Mouse (Mus musculus) cerebellum, adult (tissue): ENCODE data around the gene 4921509C19Rik.
A peak's percentile ranks its signal among the peaks of the same experiment; 100 is the strongest.
"Not testable (repeated sequence)": the region's sequence is repeated elsewhere in the genome, so short reads cannot be mapped to it uniquely, and the experiment has no call there.

Experiments used
- ATAC-seq: cut with Nextera tagmentation; 2 replicates; pipeline ENCODE4 v1.9.2; 2017; ENCODE audit warnings: mild to moderate bottlenecking, moderate library complexity, mixed read lengths; ENCODE audit not compliant: insufficient number of reproducible peaks, low FRiP score, low TSS enrichment

4921509C19Rik gene

DNA sequence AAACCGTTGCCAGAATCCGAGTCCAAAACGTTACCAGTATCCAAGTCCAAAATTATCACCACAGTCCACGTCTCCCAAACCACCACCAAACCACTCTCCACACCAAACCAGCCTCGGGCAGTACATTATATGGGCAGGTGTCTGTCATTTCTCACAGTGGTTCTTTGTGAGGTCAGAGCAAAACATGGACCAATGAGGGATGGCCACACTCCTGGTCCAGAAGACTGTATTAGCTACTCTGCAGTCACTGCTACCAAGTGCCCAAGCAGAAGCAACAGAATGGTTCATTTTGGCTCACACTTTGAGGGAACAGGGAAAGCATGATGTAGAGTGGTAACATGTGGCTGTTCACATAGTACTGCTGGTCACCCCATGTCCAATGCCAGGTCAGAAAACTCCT is at the start of gene 4921509C19Rik:
Gene 4921509C19Rik, minus strand, starts transcription at position 101 of the 400 bp plus-strand sequence.
- not testable (repeated sequence) for ATAC-seq

- no peak for ATAC-seq
Observed at GRCm38 (mm10) chr2:151525520-151525919, 49.6 kb upstream of the 4921509C19Rik start.

DNA sequence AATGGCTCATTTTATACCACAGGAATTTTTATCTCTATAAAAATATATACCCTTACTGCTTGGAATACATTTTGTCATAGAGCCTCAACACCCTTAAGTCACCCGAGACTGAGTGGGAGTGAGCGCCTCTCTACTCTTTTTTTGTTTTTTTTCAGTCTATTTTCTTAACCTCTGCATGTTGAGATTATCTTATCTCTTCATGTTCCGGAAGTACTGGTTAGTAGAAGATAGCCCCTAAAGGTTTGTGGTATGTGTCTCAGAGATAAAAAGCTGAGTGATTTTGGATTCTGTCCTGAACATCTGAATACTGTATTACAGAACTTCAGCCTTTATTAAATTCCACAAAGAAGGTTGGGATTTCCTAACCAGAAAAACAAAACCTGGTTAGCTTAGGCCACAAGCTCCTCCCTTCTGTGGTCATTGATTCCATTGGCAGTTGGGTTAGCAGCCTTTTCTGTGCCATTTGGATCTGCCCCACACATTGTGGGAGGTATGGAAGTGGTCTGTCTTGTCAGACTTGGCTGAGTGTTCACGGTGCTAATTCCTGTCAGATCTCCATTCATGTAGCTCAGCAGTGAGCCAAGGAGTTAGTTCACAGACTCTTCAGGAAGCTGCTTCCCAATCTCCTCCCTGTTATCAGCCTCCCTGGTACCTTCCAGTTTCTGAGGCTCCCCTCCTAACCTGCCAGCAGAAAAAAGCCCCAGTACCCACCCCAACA is 48.5 kb upstream of the 4921509C19Rik start:
- ATAC-seq: no peak

GRCm38 (mm10) chr2:151519000-151519399 is 43.0 kb upstream of the 4921509C19Rik start:
- no peak for ATAC-seq

- no peak for ATAC-seq
Observed at GRCm38 (mm10) chr2:151513525-151514285, 37.8 kb upstream of the 4921509C19Rik start.

- ATAC-seq: no peak
Observed at GRCm38 (mm10) chr2:151512199-151512598, 36.2 kb upstream of the 4921509C19Rik start.

DNA sequence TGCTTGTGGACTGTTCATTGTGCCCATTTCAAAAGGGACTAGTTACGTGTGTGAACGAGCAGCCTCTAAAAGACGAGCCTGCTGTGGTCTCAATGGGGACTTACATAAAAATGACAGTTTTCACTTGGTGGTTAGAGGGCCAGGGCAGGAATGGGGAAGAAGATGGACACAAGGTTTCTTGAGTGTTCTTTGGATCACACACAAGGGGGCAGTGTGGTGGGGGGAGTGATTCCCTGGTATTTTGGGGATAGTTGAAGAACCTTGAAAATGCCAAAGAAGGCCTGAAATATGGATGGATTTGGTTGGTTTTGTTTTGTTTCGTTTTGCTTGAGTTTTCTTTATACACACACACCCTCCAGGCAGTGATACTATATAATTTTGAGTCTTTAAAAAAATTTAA is 28.3 kb upstream of the 4921509C19Rik start:
- ATAC-seq: no peak

GRCm38 (mm10) chr2:151500442-151501007 is 24.6 kb upstream of the 4921509C19Rik start:
- ATAC-seq: no peak

DNA sequence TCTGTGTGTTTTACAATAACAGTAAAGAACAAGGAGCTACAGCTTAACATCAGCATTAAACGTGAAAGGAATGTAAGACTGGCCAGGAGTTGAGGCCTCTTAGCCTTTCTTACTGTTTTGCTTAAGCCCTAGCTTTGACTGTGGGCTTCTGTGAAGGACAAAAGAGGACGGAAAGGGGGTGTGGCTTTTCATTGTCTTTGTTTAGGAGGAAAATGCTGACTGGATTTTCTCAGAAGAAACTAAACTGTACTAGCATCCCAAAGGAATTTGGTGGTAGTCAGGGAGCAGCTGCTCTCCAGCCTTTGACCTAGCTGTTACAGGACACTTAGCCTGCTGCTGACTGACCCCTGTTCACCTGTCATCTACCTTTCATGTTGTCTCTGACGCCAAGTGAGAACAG is 22.4 kb upstream of the 4921509C19Rik start:
- ATAC-seq: no peak

DNA sequence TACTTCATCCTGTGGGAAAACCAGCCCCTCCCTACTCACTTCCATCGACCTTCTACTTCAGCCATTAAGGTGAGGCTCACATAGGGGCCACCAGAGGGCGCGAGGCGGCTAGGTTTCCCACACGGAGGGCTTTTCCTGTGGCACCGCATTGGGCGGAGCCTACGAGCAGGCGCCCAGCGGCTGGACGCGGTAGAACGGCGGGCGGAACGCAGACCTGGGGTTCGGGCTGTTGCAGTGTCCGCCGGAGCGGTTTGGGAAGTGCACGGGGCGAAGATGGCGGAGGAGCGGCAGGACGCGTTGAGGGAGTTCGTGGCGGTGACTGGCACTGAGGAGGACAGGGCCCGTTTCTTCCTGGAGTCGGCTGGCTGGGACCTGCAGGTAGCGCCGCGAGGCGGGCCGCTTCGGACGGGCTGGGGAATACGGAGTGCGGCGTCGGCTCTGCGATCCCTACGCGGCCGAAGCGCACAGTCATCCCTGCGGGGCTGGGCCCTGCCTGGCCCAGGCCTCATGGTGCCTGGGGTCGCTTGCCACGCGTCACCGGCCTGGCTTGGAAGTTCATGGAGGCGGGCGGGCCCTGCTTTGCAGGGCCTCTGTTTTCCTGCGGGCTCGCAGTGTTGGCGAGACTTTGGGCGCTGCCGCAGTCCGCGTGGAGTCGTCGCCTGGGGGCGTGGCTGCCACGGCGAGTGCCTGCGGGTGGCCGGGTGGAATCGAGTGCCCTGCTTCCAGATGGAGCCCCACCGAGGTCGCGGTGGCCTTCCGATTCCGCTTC is 18.3 kb upstream of the 4921509C19Rik start, which contains the start of gene Nsfl1c:
Gene Nsfl1c, plus strand, starts transcription at position 148 of the 769 bp plus-strand sequence.
- peak; percentile 97 for ATAC-seq

DNA sequence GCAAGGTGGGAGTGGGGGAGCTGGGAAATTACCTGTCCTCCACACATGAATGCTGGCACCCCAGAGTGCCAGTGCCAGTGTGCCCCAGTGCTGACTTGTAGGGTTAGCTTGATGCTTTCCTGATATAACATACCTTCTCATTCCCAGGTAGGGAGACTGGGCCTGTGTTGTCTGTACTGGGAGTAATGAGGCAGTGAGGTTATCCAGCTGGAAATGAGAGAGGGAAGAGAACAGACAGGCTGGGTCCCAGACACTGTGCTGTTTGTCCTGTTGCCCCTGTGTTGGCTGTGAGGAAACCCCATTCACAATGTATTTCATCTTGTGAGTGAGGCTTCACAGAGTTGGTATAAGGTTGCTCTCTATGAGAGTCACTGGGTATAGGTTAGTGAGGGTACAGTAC is 10.5 kb upstream of the 4921509C19Rik start:
- ATAC-seq: no peak

GRCm38 (mm10) chr2:151434971-151435370 is 41.0 kb downstream of the 4921509C19Rik start:
- ATAC-seq: not testable (repeated sequence)

- ATAC-seq: not testable (repeated sequence)
Observed at GRCm38 (mm10) chr2:151434203-151434602, 41.8 kb downstream of the 4921509C19Rik start.
